Mouse (Mus musculus) kidney, postnatal 36 days (tissue): ENCODE data around the gene Kmt2b.

Experiments
- DNase-seq, 2 experiments: peaks; one replicate each; pipeline ENCODE4 v3.0.0; 2021 to 2022; ENCODE audit warnings: mixed read lengths in 2 of 2

Gene Kmt2b

DNA sequence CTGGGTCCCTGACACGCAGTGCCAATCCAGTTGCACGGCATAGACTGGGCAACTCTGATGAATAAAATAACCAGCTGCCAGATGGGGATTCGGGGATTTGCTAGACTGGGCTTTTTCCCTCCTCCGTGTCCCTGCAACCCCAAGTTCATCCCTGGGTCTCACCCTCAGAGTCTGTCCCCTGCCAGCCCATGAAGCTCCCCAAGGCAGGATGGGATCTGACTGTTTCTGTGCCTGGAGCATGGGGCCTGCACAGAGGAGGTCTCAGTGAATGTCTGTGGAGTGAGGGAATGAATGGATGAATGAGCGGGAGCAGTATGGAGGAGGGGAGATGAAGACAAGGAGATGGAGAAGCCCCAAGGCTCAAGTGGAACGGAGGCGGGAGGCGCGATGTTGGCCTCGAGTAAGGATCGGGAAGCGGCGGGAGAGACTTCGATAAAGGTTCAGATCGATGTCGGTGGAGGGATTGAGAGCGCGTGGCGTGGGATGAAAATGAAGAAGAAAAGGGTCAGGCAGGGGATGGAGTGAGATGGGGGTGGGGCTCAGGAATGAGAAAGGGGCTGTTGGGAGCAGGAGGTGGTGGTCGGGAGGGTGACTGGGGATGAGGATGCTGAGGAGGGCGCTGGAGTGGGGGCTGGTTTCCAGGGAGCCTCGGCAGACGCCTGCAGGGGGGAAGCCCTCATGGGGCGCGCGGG, 54.4 kb downstream of the Kmt2b start:
- DNase-seq: no peak

DNA sequence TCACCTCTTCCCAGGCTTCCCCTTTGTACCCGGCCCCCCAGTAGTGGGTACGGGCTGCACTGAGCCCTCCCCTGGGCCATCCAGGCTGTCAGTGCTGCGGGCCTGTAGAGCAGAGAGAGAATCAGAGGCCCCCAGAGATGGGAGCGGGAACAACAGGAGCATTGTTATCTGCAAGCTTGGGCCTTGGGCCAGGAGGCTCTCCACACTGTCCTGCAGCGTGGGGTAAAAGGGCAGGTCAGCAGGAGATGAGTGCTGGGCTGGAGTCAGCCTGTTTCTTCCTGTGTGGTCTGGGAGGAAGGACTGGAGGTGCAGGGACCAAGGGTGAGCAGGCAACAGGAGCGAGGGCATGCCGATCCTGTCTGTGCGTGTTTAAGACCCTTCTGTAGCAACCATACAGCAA, 55.6 kb downstream of the Kmt2b start:
- peak; percentile 80 to 81 for DNase-seq

DNA sequence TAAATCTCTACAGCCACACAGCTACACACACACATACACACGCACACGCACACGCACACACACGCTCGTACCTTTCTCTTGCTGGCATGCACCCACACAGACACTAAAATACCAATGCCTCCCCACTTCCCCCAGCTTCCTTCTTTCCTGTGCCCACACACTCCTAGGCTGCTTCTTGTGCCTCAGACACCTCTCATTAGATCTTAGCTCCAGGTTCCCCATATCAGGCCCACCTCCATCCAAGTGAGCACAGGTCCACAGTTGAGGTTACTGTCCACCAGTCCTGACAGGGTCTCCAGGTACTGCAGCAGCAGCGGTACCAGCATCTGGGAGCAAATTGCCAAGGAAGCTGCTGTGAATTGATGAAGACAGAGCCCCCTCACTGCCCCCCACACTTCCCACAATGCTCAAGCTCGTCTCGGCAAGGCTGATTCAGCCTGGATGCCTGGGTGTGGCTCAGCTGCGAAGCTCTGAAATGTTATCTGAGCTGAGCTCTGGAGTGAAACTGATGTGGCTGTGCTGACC, 57.2 kb downstream of the Kmt2b start:
- DNase-seq: no peak

DNA sequence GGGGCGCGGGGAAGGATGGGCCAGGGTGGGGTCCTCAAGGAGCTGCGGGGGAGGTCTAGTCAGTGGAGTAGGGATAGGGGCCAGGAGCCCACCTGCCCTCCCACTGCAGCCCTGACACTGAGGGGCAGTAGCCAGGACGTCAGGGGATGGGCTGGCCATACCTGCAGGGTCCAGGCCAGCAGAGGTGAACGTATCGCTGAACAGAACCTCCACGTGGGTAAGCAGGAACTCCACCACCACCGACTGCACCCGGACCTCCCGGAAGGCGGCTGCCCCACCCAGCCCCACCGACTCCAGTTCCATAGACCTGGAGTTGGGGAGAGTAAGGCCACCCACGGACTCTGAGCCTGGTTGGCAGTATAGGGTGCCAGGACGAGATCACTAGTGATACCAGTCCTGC, 61.5 kb downstream of the Kmt2b start:
- DNase-seq: no peak

DNA sequence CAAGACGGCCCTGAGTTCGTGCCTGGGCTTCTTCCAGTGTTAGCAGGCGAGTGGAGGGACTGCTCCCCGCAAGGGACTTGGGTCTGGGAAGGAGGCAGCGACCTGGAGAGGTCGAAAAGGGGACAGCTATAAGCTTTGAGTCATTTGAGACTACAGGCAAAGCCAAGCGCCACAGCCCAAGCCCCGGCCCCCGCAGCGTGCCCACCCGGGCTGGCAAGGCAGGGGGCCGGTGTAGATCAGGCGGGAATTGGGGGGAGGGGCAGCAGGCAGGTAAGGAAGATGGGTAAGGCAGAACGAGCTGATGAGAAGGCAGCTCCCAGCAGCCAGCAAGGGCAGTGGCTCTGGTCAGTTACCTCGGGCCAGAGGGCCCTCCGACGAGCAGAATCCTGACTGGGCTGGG, 62.1 kb downstream of the Kmt2b start:
- DNase-seq: no peak

DNA sequence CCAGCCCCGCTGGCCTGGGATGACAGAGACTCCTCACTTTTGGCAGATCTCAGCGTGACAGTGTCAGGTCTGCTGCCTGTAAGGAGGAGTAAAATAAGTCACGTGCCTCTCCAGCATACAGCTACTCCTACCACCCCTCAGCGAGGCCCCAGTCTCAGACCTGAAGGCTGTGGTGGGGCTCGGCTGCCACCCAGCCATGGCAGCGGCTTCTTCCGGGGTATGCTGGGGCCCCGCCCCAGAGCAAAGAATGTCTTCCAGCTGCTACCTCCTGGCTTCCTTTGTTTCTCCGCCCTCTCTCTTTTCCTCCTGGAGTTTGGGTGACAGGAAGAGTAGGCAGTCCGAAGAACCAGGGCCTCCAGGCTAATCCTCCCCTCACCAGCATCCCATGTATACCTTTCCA, 62.6 kb downstream of the Kmt2b start:
- DNase-seq: no peak

DNA sequence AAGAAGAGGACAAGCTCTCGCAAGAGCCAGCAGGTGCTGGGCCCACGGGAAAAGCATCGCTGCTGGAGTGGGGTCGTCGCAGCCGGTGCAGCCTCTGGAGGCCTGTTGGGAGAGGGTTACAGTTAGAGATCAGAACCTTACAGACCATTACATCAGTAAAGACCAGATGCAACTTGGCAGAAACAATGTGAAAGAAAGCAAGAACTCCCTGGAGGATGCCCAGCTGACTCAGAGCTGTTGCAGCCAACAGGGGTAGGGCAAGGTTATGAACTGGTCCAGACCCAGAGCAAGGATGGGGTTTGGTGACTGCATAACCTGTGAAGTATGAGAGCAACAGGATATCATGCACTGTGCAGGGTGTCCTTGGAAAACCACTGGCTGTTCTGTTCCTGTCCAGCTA, 64.0 kb downstream of the Kmt2b start:
- no peak for DNase-seq

DNA sequence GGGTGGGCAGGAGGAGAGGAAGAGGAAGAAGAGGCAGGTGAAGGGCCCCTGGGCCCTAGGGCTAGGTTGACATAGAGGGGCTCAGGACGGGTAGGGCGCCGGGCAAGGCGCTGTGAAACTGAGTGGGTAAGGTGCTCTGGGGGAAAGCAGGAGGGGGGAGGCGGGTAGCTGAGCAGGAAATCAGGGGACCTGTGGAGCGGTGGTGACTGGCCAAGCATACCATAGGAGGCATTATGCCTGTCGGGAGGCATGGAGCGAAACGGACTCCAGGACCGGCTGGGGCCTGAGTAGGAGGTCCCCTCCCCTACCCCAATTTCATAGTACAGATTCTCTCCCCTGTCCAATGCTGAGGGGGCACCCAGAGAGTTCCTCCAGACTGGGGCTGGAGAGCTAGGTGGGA, 65.7 kb downstream of the Kmt2b start:
- no peak for DNase-seq

DNA sequence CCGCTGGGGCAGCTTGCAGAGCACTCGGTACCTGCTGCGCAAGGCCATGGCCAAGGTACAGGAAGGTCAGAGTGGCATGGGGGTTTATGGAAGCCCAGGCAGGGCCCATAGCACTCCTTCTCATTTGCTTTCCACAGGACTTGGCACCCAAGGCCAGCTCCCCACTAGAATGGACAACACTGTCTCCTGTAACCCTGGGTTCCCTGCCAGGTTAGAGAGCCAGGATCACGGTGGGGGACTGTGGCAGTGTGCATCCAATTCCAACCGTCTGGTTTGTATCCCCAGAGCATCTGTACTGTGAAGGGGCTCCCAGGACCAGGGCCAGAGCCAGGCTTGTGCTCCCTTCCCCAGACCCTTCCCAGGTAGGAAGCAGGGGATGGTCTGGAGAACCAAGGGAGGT, 67.7 kb downstream of the Kmt2b start:
- DNase-seq: no peak

DNA sequence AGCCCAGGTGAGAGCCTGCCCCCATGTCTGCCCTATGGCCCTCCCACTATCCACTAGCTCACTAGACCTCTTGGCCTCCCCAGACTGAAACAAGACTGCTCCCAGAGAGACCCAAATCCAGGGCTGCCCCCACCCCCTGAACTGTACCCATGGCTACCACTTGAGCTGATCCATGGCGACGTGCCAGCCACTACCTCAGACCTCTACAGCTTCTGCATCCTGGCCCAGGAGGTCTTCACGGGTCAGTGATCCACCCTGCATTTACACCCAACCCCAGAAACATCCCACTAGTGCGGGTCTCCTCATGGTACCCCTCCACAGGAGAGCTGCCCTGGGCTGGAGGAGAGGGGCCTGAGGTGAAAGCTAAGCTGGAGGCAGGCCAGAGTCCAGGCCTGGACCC, 68.1 kb downstream of the Kmt2b start:
- DNase-seq: peak; percentile 34 to 50
